Mouse (Mus musculus) hindbrain, embryonic 14.5 days (tissue): ENCODE results near the gene Tmem95. TPM values are rescaled to one million over a fixed set of nuclear protein-coding genes. Genes with fewer than 3 reads are reported as not detected.

Source experiments
- ATAC-seq: fragments of 200-750 bp; cut with Nextera tagmentation; 2 replicates; pipeline ENCODE4 v1.8.0; 2017; ENCODE audit warnings: moderate number of reproducible peaks, mild to moderate bottlenecking, moderate TSS enrichment, moderate library complexity; ENCODE audit not compliant: low FRiP score
- DNase-seq: peaks from one replicate; pipeline ENCODE4 v3.0.0-alpha.2; 2015; ENCODE audit warnings: low spot score
- H3K27ac ChIP-seq: fragments of 300-500 bp; sonication (generic); 2 replicates; pipeline ENCODE4 v1.5.1; 2014; ENCODE audit warnings: mild to moderate bottlenecking, moderate library complexity
- H3K27me3 ChIP-seq: fragments of 300-500 bp; sonication (generic); 2 replicates; pipeline ENCODE4 v1.6.1; 2014; ENCODE audit warnings: mild to moderate bottlenecking, low read length, mixed read lengths; ENCODE audit not compliant: control insufficient read depth, insufficient read depth
- H3K36me3 ChIP-seq: fragments of 300-500 bp; sonication (generic); replicated peaks from 2 replicates; pipeline ENCODE4 v1.6.1; 2014; ENCODE audit not compliant: control insufficient read depth, insufficient read depth
- H3K4me1 ChIP-seq: fragments of 300-500 bp; sonication (generic); replicated peaks from 2 replicates; pipeline ENCODE4 v1.6.1; 2014; ENCODE audit warnings: antibody characterized with exemption, low read length, mixed read lengths; ENCODE audit not compliant: control insufficient read depth, insufficient read depth
- H3K4me2 ChIP-seq: fragments of 300-500 bp; sonication (generic); replicated peaks from 2 replicates; pipeline ENCODE4 v1.6.1; 2014; ENCODE audit warnings: mild to moderate bottlenecking, moderate library complexity
- H3K4me3 ChIP-seq: fragments of 300-500 bp; sonication (generic); replicated peaks from 2 replicates; pipeline ENCODE4 v1.5.1; 2014; ENCODE audit warnings: mild to moderate bottlenecking, low read length
- H3K9ac ChIP-seq: fragments of 300-500 bp; sonication (generic); 2 replicates; pipeline ENCODE4 v1.6.1; 2014
- H3K9me3 ChIP-seq: fragments of 300-500 bp; sonication (generic); 2 replicates; pipeline ENCODE4 v1.6.1; 2016; ENCODE audit warnings: low read length; ENCODE audit not compliant: control insufficient read depth
- WGBS: fragments of 180-500 bp; shearing (Covaris S2); extraction: QIAGEN DNeasy Blood & Tissue Kit; methylation state at CpG from one replicate; pipeline ENCODE4 v1.1.7; 2014; 5-methylcytosine and 5-hydroxymethylcytosine counted together
- polyA plus RNA-seq: library from polyadenylated mRNA; unstranded; fragments of >200 nt; fragmentation: Nextera tagmentation; extraction: Ambion mirVana; gene quantifications from 2 replicates; pipeline ENCODE4 v1.2.1, GENCODE M21; 2014

Gene Tmem95
- polyA plus RNA-seq, 1 experiment from 2014 or later = not detected

GRCm38 (mm10) chr11:69900471-69901405 is 22.9 kb upstream of the Tmem95 start, which contains the start of the genes 2810408A11Rik and Neurl4:
TSS of gene 2810408A11Rik (minus strand) at chr11:69900987.
TSS of gene Neurl4 (plus strand) at chr11:69901072.
- under 1% methylated on average over 38 of the region's 38 CpGs for WGBS
- DNase-seq (peak; percentile 91), ATAC-seq (peak; percentile 92)
- Histone ChIP-seq H3K9me3 (no peaks in the 10 kb centered on the region), H3K4me1 (peaks cover 29% of the 10 kb centered on the region), H3K27me3 (no peaks in the 10 kb centered on the region), H3K9ac (peak within 1 kb of the TSS; percentile 99), H3K36me3 (peaks cover 22% of the 10 kb centered on the region), H3K4me3 (peak within 1 kb of the TSS; percentile 93), H3K27ac (peak within 1 kb of the TSS; percentile 99), H3K4me2 (peak within 1 kb of the TSS; percentile 98)

DNA sequence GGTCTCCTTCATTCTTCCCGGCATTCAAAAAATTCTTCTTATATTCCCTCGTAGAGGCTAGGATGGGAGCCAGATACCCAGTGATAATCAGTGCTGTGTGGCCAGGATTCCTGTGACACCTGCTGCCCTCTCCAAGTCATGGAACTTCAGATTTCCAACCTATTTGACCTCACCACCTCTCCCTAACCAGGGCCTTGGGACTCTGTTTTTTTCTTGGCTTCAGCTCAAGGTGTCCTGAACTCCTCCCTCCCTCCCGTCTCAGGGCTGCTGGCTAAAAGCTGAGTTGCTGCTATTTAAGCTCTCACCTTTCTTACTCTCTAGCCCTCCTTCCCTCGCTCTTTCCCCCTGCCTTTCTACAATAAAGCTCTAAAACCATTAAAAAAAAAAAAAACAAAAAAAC is 22.1 kb upstream of the Tmem95 start:
- H3K36me3 ChIP-seq = peaks cover 13% of the 10 kb centered on the region
- no peak for ATAC-seq
- 28% methylated on average over 4 of the region's 4 CpGs for WGBS
- H3K27ac ChIP-seq = peak overlapping the region; percentile 99
- H3K9ac ChIP-seq = peak overlapping the region; percentile 99
- H3K4me1 ChIP-seq = peaks cover 29% of the 10 kb centered on the region
- H3K4me2 ChIP-seq = peak overlapping the region; percentile 98
- H3K9me3 ChIP-seq = no peaks in the 10 kb centered on the region
- no peaks in the 10 kb centered on the region for H3K27me3 ChIP-seq
- no peak for DNase-seq
- peak overlapping the region; percentile 93 for H3K4me3 ChIP-seq

GRCm38 (mm10) chr11:69895291-69895690 is 17.5 kb upstream of the Tmem95 start, which contains the start of gene Acap1:
TSS of gene Acap1 (minus strand) at chr11:69895539.
- H3K27ac ChIP-seq = no peak within 1 kb of the TSS
- no peak for ATAC-seq
- no peak within 1 kb of the TSS for H3K9ac ChIP-seq
- no peak within 1 kb of the TSS for H3K4me2 ChIP-seq
- no peak within 1 kb of the TSS for H3K4me3 ChIP-seq
- H3K4me1 ChIP-seq = peaks cover 16% of the 10 kb centered on the region
- WGBS = 78% methylated on average over 4 of the region's 4 CpGs
- DNase-seq = no peak
- H3K9me3 ChIP-seq = no peaks in the 10 kb centered on the region
- no peaks in the 10 kb centered on the region for H3K27me3 ChIP-seq
- no peaks in the 10 kb centered on the region for H3K36me3 ChIP-seq

- Histone ChIP-seq H3K27ac (no peak overlapping the region), H3K36me3 (no peaks in the 10 kb centered on the region), H3K9me3 (no peaks in the 10 kb centered on the region), H3K4me3 (no peak overlapping the region), H3K9ac (no peak overlapping the region), H3K4me1 (peaks cover 12% of the 10 kb centered on the region), H3K27me3 (no peaks in the 10 kb centered on the region), H3K4me2 (no peak overlapping the region)
- DNase-seq (no peak), ATAC-seq (no peak)
- 82% methylated on average over 5 of the region's 5 CpGs for WGBS
These were observed 16.9 kb upstream of the Tmem95 start for GRCm38 (mm10) chr11:69894671-69895070.

DNA sequence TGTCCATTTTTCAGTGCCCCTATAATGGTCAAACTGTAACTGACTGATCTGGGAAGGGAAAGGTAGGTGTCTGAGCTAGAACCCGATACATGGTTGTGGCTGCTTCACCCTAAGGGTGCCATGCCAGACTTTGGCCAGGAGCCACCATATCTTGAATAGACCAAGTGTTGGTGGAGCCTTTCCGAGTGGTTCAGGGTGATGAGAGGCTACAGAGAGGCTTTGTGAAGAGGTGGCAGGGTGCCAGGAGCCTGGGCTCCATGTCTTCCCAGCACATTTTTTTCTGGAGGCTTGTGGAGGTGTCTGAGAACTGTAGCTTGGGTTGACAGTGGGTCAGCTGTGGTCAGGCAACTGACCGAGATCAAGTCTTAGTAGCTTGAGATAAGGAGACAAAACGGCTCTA is 13.7 kb upstream of the Tmem95 start:
- H3K4me1 ChIP-seq = no peaks in the 10 kb centered on the region
- WGBS = 67% methylated on average over 4 of the region's 4 CpGs
- ATAC-seq (no peak), DNase-seq (no peak)
- H3K9me3 ChIP-seq = no peaks in the 10 kb centered on the region
- H3K27ac ChIP-seq = no peak overlapping the region
- H3K4me3 ChIP-seq = no peak overlapping the region
- H3K9ac ChIP-seq = no peak overlapping the region
- H3K4me2 ChIP-seq = no peak overlapping the region
- H3K27me3 ChIP-seq = no peaks in the 10 kb centered on the region
- H3K36me3 ChIP-seq = no peaks in the 10 kb centered on the region

GRCm38 (mm10) chr11:69886907-69887635 is 9.3 kb upstream of the Tmem95 start:
- WGBS = 75% methylated on average over 8 of the region's 8 CpGs
- Histone ChIP-seq H3K4me3 (no peak overlapping the region), H3K9ac (no peak overlapping the region), H3K27me3 (peaks cover 4% of the 10 kb centered on the region; the same call in 1 of the 2 replicates), H3K4me1 (no peaks in the 10 kb centered on the region), H3K27ac (no peak overlapping the region), H3K9me3 (no peaks in the 10 kb centered on the region), H3K36me3 (no peaks in the 10 kb centered on the region), H3K4me2 (no peak overlapping the region)
- DNase-seq (no peak), ATAC-seq (no peak)

- Histone ChIP-seq H3K36me3 (no peaks in the 10 kb centered on the region), H3K9ac (no peak overlapping the region), H3K4me3 (no peak overlapping the region), H3K4me2 (no peak overlapping the region), H3K9me3 (no peaks in the 10 kb centered on the region), H3K27me3 (peaks cover 15% of the 10 kb centered on the region), H3K4me1 (peaks cover 16% of the 10 kb centered on the region; the same call in 1 of the 2 replicates), H3K27ac (no peak overlapping the region)
- ATAC-seq = no peak
- WGBS = 79% methylated on average over 8 of the region's 8 CpGs
- no peak for DNase-seq
These were observed 6.8 kb upstream of the Tmem95 start for GRCm38 (mm10) chr11:69884663-69885062.

DNA sequence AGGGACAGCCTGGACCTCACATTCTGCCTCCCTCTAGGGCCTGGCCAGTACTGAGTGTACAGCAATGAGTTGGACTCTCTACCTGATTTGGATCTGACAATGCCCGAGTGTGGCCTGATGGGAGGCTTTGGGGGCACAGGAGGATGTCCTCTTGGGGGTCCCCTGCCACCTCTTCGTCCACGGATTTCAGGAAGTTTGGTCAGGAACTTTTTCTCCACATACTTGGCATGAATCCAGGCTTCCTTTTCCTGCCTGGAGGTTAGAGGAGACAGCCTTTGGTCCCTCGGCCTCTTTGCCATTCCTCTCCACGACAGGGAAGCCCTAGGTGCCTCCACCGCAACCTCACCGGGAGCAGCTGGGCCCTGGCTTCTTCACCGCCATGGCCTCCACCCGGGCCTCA is 6.4 kb upstream of the Tmem95 start:
- Histone ChIP-seq H3K36me3 (no peaks in the 10 kb centered on the region), H3K4me3 (no peak overlapping the region), H3K27me3 (peaks cover 15% of the 10 kb centered on the region), H3K9ac (no peak overlapping the region), H3K4me2 (no peak overlapping the region), H3K27ac (no peak overlapping the region), H3K4me1 (peaks cover 16% of the 10 kb centered on the region; the same call in 1 of the 2 replicates), H3K9me3 (no peaks in the 10 kb centered on the region)
- WGBS = 83% methylated on average over 9 of the region's 9 CpGs
- ATAC-seq (no peak), DNase-seq (no peak)

DNA sequence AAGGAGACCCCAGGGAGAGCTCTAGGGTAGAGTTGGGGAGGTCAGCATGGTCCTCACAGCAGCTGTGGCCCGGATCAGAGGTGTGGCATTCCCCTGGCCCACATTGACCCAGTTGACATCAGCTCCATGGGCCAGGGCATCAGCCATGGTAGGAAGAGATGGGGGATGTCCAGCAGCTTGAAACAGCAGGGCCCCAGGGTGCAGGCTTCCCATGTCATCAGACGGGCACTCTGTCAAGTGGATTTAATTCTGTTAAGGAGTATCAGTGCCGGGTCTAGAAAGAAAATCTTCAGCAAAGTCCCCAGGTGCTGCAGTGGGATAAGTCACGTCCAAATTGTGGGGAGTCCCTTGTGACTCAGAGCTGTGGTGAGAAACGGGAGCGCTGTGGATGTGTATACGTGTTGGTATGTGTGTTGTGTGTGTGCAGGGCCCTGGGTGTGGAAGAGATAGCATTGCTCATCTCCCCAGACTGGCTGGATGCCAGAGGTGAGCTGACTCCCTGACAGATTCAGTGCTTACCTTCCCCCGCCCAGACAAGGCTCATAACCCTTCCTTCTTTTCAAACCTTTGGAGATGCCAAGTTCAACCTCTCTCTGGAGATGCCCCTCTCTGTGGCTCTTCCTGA is 5.8 kb upstream of the Tmem95 start:
- Histone ChIP-seq H3K36me3 (no peaks in the 10 kb centered on the region), H3K4me2 (no peak overlapping the region), H3K4me3 (no peak overlapping the region), H3K27me3 (peaks cover 15% of the 10 kb centered on the region), H3K9ac (no peak overlapping the region), H3K27ac (no peak overlapping the region), H3K4me1 (peaks cover 16% of the 10 kb centered on the region; the same call in 1 of the 2 replicates), H3K9me3 (no peaks in the 10 kb centered on the region)
- 89% methylated on average over 8 of the region's 8 CpGs for WGBS
- ATAC-seq (no peak), DNase-seq (no peak)
